Mouse (Mus musculus) embryo, embryonic 10 days (tissue): ENCODE data around the gene Sav1.

Experiments used
- DNase-seq: peaks from one replicate; pipeline ENCODE4 v3.0.0-alpha.2; 2015; ENCODE audit warnings: low spot score

Gene Sav1

DNA sequence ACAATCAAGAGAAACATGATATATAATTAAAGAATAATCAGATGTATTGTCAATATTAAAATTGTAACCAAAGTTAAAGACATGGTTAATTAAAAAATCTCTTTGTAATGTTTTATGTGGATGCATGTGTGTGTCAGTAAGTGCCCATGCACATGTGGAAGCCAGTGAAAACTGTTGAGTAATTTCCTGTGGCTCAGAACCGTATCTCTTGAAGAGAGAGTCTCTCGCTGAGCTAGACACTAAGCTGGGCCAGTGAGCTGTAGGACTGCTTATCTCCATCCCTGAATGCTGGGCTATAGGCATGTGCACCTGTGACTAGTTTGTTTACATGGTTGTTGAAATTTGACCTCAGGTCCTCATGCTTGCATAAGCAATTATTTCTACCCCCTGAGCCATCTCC is 29.4 kb downstream of the Sav1 start:
- no peak for DNase-seq

DNA sequence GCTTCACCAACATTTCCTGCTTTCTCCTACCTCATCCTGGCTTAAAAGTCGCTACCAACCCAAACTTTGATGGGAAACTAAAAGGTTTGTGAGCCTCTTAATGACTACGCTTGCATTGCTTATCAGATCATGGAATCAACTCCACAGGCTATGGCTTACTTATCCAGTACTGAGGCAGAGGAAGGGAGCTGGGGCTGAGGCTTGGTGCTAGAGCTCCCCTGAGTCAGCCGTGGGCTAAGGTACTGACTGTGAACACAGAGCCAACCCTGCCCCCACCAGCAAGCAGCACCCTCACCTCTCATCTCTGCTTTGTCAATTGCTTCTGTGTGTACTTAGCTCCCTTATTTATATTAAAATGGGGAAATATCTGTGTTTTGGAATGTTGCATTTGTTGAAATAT is 39.3 kb downstream of the Sav1 start:
- no peak for DNase-seq

DNA sequence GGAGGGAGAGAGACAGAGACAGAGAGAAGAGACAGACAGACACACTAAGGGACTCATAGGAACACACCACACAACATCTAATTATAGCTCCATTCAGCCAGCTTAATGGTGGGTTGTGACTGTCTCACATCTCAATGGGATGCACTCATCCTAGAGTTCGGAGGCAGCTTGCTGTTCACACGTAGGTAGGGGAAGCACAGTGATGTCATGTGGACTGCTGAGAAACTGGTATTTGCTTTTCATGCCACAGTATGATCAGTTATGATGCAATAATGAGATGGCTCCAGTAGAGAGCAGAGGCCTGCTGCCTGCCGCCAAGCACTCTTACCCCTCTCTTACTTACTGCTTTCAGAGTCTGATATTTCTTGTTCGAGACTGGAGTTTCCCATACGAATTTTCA is 40.9 kb downstream of the Sav1 start:
- DNase-seq = no peak

DNA sequence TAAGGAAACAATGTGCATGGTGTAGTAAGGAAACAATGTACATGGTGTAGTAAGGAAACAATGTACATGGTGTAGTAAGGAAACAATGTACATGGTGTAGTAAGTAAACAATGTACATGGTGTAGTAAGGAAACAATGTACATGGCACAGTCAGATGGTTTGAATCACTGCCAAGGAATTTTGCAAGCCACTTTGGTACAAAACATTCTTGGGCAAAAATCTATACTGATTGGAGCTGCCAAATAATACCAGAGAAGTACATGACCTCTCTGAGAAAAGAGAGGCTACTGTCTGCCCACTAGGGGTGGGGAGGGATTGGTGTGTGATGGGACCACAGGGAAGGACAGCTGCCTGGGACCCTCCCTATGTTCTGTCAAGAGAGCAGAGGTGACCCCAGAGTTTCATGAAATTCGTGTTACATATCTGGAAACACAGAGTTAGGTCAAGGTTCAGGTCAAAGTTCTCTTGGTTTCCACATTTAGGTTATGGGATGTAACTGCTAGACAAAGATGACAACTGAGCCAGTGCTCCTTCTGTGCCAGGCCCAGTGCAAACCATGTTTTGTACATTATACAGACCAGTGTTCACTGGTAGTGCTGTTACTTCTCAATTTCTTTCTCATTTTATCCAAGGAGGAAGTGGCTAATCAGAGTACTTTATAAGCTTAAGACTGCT is 45.0 kb downstream of the Sav1 start:
- DNase-seq = no peak

DNA sequence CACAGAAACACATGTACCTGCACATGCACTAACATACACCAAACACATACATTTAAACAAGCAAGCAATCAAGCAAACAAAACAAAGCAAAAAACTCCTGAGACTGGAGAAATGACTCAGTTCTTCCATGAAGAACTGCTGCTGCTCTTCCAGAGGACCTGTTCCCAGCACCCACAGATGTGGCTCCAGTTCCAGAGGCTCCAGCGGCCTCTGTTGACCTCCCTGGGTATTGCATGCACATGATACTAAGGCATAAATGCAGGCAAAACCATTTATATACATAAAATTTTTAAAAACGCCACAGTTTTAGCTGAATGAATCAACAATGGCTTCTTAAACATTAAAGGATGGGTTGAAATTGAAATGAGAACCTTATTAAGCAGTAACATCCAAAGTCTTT is 47.5 kb downstream of the Sav1 start:
- no peak for DNase-seq

DNA sequence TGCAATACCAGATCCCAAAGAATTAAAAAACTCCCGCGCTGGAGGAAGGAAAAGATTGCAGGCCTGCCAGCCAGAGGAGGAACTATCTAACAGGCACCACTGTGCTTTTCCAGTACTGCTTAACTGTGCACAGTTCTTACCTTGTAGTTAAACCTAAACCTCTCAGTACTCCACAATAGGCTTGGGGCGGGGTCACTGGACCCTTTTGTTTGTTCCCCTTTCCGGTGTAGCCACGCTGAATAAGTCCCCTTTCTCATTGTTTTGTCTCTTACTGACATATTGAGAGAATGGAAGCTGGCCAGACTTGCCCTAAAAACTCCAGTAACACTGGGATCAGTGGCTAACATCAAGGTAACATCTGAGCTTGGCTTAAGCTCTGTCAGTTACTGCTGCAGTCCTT is 49.1 kb downstream of the Sav1 start:
- no peak for DNase-seq

DNA sequence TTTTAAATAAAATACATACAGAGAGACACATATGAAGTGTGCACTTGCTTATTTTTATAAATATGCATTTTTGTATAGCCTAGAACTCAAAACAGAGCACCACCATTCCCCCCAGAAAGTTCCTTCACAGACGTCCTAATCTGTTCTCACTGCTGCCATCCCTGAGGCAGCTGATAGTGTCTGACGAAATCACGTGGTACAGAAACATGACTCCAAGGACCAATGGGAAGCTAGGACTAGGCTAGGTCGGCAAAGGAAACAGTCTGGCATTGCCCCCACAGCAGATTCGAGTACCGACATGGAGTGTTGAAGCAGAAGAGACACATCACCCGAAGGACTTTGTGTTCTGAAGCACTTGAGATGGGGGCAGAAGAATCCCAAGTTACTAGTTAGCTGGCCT is 60.1 kb downstream of the Sav1 start:
- DNase-seq = peak; percentile 17

DNA sequence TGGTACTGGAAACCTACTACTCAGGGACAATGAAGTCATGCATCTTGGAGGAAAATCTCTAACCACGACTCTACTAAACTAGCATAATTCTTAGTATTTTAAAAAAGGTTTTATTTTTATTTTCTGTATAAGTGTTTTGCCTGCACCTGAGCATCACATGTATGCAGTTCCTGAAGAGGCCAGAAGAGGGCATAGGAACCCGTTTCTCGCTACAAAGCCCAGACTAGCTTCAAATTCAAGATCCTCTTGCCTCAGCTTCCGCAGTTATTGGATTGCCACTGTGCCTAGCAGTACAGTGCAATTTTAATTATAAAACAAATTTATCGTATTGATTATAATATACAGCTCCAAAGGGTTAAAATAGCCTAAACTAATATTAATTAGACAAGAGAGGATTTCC is 62.8 kb downstream of the Sav1 start:
- DNase-seq = peak; percentile 70

DNA sequence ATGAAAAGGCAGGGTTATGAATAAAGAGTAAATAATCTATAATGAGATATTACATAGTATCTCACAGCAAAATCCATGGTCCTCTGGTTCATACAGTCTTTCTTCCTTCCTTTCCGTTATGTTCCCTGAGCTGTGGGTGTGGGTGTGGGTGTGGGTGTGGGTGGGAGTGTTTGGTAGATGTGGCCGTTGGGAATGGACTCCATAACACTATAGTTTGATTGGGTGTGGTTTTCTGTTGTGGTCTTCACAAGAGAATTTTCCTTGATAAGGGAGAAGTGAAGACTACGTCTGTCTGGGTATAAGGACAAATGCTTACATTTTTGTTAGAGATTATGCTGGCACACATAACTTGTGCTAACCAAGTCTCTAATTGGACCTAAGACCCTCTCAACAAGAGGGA is 63.2 kb downstream of the Sav1 start:
- no peak for DNase-seq

DNA sequence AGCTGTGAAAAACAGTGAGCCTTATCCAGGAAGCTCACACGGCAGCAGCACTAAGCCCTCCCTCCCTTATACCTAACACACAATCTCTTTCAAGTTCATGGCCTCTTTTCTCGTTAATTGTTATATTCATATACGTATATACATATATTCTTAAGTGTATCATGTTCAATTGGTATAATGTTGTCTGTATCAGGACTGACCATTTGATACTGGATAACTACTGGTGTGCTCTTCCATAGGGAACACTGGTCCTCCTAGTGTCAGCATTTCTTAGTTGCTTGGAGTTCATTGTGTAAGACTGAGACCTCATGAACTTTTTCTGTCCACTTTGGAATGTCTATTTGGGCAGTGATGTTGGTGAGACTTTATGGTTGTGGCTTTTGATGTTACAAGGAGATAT is 63.7 kb downstream of the Sav1 start:
- DNase-seq = no peak

DNA sequence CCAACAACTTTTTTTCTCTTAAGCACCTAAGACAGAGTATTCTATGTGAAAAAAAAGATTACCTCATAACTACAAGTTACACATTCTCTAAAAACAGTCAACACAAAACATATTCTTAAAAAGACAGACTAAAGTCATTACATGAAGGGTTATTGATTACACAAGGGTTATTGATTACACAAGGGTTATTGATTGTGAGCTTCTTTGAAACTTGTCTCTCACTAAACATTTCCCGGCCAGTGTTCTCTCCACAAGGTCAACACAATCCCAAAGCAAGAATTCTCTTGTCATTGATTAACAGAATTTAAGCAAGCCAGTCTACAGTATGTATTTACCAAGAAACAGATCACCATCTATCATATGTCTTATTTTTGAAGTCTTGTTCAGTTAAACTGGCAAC is 64.7 kb downstream of the Sav1 start:
- DNase-seq = no peak

DNA sequence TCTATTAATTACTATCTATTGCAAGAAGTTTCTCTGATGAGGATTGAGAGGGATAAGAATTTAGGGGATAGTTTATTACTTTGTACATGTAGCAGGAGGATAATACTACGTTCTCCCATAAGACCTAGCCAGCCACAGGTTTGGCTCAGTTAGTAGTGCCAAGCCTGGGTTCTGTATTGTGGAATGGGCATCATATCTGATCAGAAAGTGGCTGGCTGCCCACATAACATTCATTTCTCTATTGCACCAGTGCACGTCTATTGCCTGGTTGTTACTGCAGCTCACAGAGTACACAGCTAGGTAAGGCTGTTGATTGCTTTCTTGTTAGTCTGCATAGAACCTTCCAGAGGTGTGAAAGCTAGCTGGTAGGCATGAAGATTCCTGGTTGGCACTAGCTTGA is 68.9 kb downstream of the Sav1 start:
- no peak for DNase-seq
